Mouse (Mus musculus): ENCODE data around the gene Gpld1.

DNA sequence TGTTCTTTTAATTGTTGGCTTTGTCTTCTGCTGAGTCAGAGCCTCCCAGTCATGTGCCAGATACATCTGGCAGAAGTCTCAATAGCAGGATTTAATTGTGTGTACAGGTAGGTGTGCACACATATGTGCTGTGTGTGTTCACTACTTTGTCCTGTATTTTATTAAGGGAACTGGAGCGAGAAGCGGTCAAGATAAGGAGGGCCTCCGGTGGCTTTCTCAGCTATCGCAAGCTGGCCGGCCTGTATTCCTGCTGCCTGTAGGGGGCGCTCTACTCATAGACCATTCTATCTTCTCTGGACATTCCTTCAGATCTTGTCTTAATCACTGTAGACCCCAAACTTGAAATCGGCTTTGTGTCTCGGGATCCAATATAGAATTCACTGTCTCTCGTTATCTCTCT lies 4.3 kb upstream of the Gpld1 start:
- peak; percentile 39; the same call in 1 of the 2 replicates for TF ChIP-seq CTCF (IDR thresholded peaks at IDR 0.05; ENCODE audit: low read depth, low read length)
- TF ChIP-seq TAL1 (conservative IDR thresholded peaks at IDR 0.05; ENCODE audit: low read depth, low read length), result no peak
- no peak for TF ChIP-seq GATA1 (IDR thresholded peaks at IDR 0.05; ENCODE audit: borderline replicate concordance, low read length)
- TF ChIP-seq POLR2AphosphoS5 (IDR thresholded peaks at IDR 0.05; ENCODE audit: insufficient replicate concordance, low read depth, low read length), result no peak

Measured in G1E (cell line).